Mouse (Mus musculus): ENCODE data around the gene Gm17606.

Gm17606 gene

DNA sequence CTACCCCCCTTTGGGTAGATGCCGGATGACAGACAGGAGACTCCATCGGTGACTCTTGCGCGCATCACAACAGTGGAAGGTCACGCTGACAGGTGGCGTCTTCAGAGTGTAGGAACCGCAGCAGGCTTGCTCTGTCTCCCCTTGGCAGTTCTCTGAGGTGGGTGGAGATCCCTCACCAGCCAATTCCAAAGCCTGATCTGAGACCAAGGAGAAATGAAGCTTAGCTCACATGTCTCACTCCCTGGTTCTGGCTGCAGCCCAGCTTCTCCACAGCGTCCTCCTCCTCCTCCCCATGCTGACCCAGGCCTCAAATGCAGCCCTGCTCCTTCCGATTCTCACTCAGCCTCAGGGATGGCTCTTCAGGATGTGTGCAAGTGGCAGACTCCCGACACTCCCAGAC is 15.8 kb upstream of the Gm17606 start:
- no peak for DNase-seq (ENCODE audit: low spot score in 2 of 2)

DNA sequence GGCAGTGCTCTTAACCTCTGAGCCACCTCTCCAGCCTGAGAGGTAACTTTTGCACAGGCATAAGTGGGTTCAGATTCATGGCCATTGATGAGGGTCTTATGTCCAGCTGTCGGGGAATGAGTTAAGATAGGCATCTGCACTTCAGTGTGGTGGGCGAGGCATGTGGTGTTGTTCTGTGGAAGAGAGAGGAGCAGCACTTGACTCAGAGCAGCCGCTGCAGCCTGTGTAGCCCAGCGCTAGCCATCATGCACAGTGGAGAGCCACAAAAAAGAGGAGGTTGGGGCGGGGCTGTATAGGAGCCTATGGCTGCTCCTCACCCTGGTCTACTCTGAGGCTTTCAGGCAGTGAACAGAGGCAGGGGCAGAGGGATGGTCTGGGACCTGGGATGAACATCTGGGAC is 12.6 kb upstream of the Gm17606 start:
- no peak for DNase-seq (ENCODE audit: low spot score in 2 of 2)

GRCm38 (mm10) chr14:54629797-54630196 is 11.0 kb upstream of the Gm17606 start:
- DNase-seq (ENCODE audit: low spot score in 2 of 2), result no peak

DNA sequence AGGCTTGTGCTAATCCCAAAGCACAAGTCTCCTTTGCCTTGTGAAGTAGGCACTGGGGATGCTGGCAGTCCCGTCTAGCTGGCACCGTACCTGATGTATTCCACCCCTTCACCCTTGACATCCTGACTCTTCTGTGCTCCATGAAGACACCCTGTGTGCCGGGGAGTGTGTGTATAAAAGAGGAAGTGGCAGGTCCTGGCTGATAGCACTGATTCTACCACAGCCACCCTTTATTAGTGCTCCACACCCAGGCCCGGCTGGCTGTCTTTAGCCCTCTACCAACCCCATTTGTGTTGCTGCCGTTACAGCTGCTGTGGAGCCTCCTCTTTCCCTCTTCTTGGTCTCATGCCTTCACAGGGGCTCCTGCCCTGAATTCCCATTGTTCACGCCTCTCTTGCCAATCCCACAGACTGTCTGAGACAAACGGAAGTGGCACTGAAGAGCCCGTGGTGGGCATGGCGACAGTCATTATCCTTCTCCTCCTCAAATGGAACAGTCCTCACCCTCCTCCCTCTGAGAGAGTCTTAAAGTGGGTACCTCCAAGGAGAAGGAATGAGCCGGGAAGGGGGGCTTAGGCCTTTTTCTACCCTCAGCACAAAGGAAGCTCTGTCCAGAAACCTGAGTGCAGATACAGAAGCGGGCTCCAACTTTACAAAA is 10.0 kb upstream of the Gm17606 start:
- no peak for DNase-seq (ENCODE audit: low spot score in 2 of 2)

- no peak for DNase-seq (ENCODE audit: low spot score in 2 of 2)
Measured at GRCm38 (mm10) chr14:54631240-54631599, 9.5 kb upstream of the Gm17606 start.

GRCm38 (mm10) chr14:54632252-54632651 is 8.5 kb upstream of the Gm17606 start:
- DNase-seq (ENCODE audit: low spot score in 2 of 2), result no peak

GRCm38 (mm10) chr14:54634182-54634581 is 6.6 kb upstream of the Gm17606 start:
- no peak for DNase-seq (ENCODE audit: low spot score in 2 of 2)

DNA sequence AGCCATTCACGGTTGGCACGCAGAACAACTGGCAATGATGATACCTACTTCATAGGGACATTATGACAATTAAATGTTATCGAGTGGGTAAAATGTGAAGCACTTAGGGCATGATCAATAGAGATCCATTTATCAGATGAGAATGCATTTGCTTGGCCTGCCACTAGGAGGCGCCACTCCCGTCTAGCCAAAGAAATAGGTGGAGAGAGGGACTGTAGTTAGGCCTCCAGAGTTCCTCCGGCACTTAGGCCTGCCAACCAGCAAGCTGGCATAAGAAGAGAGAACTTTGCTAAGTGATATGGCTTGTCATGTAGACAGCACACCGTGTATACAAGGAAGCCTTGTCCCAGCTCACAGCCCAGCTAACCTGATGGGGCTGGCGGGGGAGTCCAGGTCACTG is 3.8 kb upstream of the Gm17606 start:
- DNase-seq (ENCODE audit: low spot score in 2 of 2), result peak; percentile 44 to 66

GRCm38 (mm10) chr14:54638210-54638609 is 2.5 kb upstream of the Gm17606 start:
- no peak for DNase-seq (ENCODE audit: low spot score in 2 of 2)

DNA sequence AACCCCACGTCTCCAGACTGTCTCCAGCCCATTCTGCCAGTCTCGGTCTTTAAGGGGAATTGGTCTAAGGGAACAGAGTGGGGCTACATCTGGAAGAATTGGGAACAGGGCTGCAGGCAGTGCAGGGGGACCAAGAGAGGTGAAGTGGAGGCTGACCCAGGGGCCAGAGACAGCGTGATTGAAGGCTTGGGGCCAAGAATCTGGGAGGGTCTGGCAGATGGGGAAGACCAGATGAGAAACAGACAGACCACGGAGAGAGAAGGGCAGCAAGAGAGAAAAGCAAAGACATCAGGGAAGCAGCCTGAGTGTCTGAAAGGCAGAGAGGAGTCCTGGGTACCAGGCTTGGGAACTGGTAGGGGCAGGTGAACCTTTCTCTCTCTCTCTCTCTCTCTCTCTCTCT is 631 bp upstream of the Gm17606 start:
- DNase-seq (ENCODE audit: low spot score in 2 of 2), result no peak

DNA sequence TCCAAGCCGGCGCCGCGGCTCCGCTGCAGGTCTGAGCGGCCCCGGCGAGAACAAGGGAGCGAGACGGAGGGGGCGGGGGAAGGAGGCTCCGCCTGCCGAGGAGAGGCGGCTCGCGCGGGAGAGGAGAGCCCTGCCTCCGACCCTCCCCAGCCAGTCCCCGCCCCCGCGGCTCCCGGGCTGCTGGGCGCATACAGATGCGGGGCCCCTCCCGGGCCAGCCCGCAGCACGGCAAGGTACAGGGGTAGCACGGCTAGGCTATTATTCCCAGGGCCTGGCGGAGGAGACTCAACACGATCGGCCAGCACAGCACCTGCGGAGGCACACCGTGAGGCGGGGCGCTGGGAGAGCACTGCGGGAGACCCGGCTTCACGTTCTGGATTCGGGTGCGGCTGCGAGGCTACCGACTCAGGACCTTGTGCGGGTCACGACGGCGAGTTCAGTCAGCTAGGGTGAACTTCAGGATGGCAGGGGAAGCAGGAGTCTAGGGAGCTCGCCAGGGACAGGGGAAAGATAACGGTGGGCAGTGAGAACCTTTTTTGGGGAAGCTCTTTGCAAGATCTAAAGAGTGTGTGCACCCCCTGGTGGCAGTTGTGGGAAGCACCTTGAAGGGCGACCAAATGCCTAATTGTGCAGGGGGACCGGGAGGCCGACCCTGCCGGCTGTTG is 685 bp downstream of the Gm17606 start, which contains the start of gene Cdh24:
Cdh24 (minus strand) TSS at position 60 of the 665 bp plus-strand sequence.
- peak; percentile 74 to 85 for DNase-seq (ENCODE audit: low spot score in 2 of 2)

GRCm38 (mm10) chr14:54642224-54642944 is 1.6 kb downstream of the Gm17606 start:
- DNase-seq (ENCODE audit: low spot score in 2 of 2), result no peak

DNA sequence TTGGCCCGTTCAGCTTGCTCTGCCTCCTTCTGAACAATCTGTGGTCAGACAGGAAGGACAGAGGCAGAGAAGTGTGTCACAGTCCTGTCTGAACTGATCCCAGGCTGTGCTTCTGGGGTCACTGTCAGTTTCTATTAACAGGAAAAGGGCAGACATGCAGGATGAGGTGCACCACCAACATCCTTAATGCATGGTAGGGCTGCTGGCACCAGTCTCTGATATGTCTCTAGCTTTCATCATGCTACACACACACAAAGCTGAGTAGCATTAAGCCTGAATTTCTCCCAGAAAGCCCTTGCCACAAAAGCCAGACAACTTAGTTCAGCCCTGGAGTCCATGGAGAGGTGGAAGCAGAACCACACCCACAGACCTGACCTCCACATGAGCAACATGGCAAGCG is 2.3 kb downstream of the Gm17606 start:
- no peak for DNase-seq (ENCODE audit: low spot score in 2 of 2)

- no peak for DNase-seq (ENCODE audit: low spot score in 2 of 2)
Measured at GRCm38 (mm10) chr14:54644294-54644693, 3.5 kb downstream of the Gm17606 start.

DNA sequence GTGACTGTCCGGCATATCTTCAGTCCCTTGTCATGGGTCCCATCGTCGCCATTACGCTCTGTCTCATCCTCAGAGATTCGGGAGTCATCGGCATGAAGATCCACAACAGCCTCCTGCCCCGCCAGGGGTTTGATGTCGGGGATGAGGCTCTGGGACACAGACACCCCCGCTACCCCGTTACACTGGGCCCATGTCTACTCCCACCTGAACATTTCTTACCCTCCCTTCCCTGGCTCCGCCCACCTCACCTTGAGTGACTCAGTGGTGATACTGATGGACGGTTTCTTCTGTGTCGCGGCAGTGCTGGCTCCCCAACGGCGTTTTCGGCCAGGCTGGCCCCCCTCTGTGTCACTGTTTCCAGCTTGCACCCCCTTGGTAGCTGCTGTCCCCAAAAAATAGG is 5.7 kb downstream of the Gm17606 start:
- DNase-seq (ENCODE audit: low spot score in 2 of 2), result no peak

GRCm38 (mm10) chr14:54646898-54647636 is 6.3 kb downstream of the Gm17606 start:
- no peak for DNase-seq (ENCODE audit: low spot score in 2 of 2)

DNA sequence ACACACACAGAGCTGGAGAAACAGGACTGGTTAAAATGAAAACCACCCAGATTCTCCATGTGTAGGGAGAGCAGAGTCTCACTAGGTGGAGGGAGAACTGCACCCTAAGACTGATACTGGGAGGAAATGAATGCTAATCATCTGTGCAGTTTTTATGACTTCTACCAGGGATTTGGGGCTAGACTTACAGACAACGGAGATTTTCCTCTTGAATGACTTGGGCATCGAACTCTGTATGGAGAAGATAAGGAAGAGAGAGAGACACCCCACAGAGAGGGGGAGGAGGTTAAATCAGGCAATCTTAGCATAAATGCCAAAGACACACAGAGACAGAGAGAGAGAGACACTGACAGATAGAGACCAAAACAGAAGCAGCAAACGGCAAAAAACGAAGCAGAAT is 7.1 kb downstream of the Gm17606 start:
- DNase-seq (ENCODE audit: low spot score in 2 of 2), result no peak

GRCm38 (mm10) chr14:54650621-54651454 is 10.1 kb downstream of the Gm17606 start:
- DNase-seq (ENCODE audit: low spot score in 2 of 2), result peak; percentile 81 to 88

- DNase-seq (ENCODE audit: low spot score in 2 of 2), result no peak
Measured at GRCm38 (mm10) chr14:54651556-54651955, 10.8 kb downstream of the Gm17606 start.

GRCm38 (mm10) chr14:54652787-54653186 is 12.0 kb downstream of the Gm17606 start:
- no peak for DNase-seq (ENCODE audit: low spot score in 2 of 2)

DNA sequence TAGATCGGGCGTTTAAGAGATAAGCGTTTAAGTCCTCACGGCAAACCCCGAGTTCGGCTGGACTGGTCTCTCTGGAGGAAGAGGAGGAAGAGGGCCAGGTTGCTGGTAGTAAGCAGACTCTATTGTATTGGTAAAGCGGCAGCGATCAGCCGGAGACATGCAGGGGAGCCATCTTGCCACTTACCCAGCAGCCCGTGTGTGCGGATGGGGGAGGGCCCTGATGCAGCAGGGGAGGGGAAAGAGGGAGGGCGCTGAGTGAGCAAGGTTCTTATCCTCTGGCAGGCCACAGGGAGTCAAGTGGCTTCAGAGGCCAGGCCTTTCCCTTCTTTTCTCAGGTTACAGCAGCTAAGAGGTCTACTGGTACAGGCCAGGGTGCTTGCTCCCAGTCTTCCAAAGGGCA is 12.7 kb downstream of the Gm17606 start:
- peak; percentile 68 to 74 for DNase-seq (ENCODE audit: low spot score in 2 of 2)
